Mouse (Mus musculus) liver, postnatal 0 days (tissue): ENCODE results near the gene Slc7a4.

ENCODE experiments used
- CTCF ChIP-seq: sonication (generic); IDR thresholded peaks from 2 replicates; pipeline ENCODE4 v1.5.1; 2016; ENCODE audit warnings: antibody characterized with exemption, low read depth
- EP300 ChIP-seq: IDR thresholded peaks from 2 replicates; pipeline ENCODE4 v1.6.1; 2016; ENCODE audit warnings: antibody characterized with exemption, low read depth, mild to moderate bottlenecking

DNA sequence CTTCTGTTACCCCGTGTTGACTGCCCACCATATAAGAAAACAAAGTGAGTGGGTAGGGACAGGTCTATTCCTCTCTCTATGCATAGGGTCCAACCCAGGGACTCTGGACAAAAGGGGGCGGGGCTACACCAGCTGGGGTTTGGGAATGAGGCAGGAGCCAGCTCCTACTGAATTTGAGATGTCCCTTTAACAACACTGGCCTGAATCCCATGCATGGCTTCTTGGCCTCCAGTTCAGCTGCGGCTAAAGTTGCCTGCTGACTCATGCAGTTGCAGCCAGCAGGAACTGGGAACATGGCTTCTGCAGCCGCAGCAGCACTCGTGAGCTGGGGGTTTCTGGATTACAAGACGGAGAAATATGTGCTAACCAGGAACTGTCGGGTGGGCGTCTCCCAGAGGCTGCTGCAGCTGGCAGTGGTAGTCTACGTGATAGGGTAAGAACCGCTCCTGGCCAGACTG is 21.2 kb downstream of the Slc7a4 start, which contains the start of gene P2rx6:
- TF ChIP-seq CTCF (no peak), EP300 (no peak)
